Mouse (Mus musculus) small intestine, adult 2 months (tissue): Measurements from ENCODE around the gene Abcb11.

Experiments
- CTCF ChIP-seq: fragments of 200-500 bp; IDR thresholded peaks from 2 replicates; pipeline ENCODE4 v1.5.1; 2012; ENCODE audit warnings: low read depth, mild to moderate bottlenecking, control low read depth, inconsistent platforms, low read length, moderate library complexity, mixed read lengths; ENCODE audit not compliant: insufficient replicate concordance, insufficient read length; ENCODE audit errors: extremely low read depth
- POLR2A ChIP-seq: fragments of 200-500 bp; IDR thresholded peaks from 2 replicates; pipeline ENCODE4 v1.6.1; 2012; ENCODE audit warnings: low read depth, mild to moderate bottlenecking, control low read depth, inconsistent platforms, low read length, moderate library complexity

- no peak for TF ChIP-seq CTCF
- no peak for TF ChIP-seq POLR2A
Measured at GRCm38 (mm10) chr2:69341506-69341905, 910 bp downstream of the Abcb11 start.
